Mouse (Mus musculus): ENCODE results near the gene Elp6.

DNA sequence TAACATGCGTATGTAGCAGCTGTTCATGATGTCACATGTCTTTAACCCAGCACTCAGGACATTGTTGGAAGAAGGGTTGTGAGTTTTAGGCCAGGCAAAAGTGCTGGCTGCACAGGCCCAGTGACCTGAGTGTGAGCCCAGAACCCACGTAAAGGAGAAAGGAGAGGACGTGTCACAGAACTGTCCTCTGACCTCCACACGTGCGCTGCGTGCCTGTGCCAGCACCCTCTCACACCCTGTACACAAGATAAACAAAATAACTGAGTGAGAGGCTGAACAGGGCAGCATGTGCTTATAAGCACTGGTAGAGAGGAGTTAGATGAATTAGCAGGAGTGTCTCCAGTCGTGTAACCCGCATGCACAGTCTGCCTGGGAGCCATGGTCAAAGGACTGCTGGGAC lies 11.5 kb downstream of the Elp6 start:
- TF ChIP-seq CTCF (IDR thresholded peaks at IDR 0.05; ENCODE audit: borderline replicate concordance, control insufficient read depth, extremely low read depth, insufficient read depth, low read length, poor library complexity) (no peak), POLR2A (IDR thresholded peaks at IDR 0.05; ENCODE audit: control insufficient read depth, extremely low read depth, insufficient read depth, low read length, poor library complexity) (no peak)
